Mouse (Mus musculus) stomach, embryonic 15.5 days (tissue): Measurements from ENCODE around the gene Inha. TPM values are rescaled to one million over a fixed set of nuclear protein-coding genes. Genes with fewer than 3 reads are reported as not detected.

Experiments
- ATAC-seq: fragments of 200-750 bp; cut with Nextera tagmentation; 2 replicates; pipeline ENCODE4 v1.8.0; 2017; ENCODE audit warnings: low read depth, moderate number of reproducible peaks, moderate TSS enrichment; ENCODE audit not compliant: insufficient read depth, low FRiP score
- H3K27ac ChIP-seq: fragments of 300-500 bp; sonication (generic); 2 replicates; pipeline ENCODE4 v1.5.1; 2015; ENCODE audit warnings: mild to moderate bottlenecking, inconsistent platforms
- H3K27me3 ChIP-seq: fragments of 300-500 bp; sonication (generic); replicated peaks from 2 replicates; pipeline ENCODE4 v1.6.1; 2015; ENCODE audit warnings: inconsistent platforms
- H3K36me3 ChIP-seq: fragments of 300-500 bp; sonication (generic); 2 replicates; pipeline ENCODE4 v1.6.1; 2015; ENCODE audit warnings: inconsistent platforms
- H3K4me1 ChIP-seq: fragments of 300-500 bp; sonication (generic); 2 replicates; pipeline ENCODE4 v1.6.1; 2015; ENCODE audit warnings: inconsistent platforms
- H3K4me2 ChIP-seq: fragments of 300-500 bp; sonication (generic); 2 replicates; pipeline ENCODE4 v1.6.1; 2015; ENCODE audit warnings: mild to moderate bottlenecking, inconsistent platforms
- H3K4me3 ChIP-seq: fragments of 300-500 bp; sonication (generic); replicated peaks from 2 replicates; pipeline ENCODE4 v1.5.1; 2015; ENCODE audit warnings: inconsistent platforms
- H3K9ac ChIP-seq: fragments of 300-500 bp; sonication (generic); 2 replicates; pipeline ENCODE4 v1.6.1; 2015; ENCODE audit warnings: inconsistent platforms
- H3K9me3 ChIP-seq: fragments of 300-500 bp; sonication (generic); 2 replicates; pipeline ENCODE4 v1.6.1; 2016; ENCODE audit warnings: inconsistent platforms
- WGBS: fragments of 180-500 bp; shearing (Covaris S2); methylation state at CpG from one replicate; pipeline ENCODE4 v1.1.7; 2015; 5-methylcytosine and 5-hydroxymethylcytosine counted together
- polyA plus RNA-seq: library from polyadenylated mRNA; unstranded; fragments of >200 nt; fragmentation: Nextera tagmentation; extraction: Ambion mirVana; gene quantifications from 2 replicates; pipeline ENCODE4 v1.2.1, GENCODE M21; 2015

The Inha gene
- polyA plus RNA-seq, 1 experiment from 2014 or later, result 8.0 TPM

GRCm38 (mm10) chr1:75533325-75534252 is 26.7 kb downstream of the Inha start:
- 90% methylated on average over 19 of the region's 19 CpGs for WGBS
- H3K27ac ChIP-seq, result no peak overlapping the region
- H3K4me1 ChIP-seq, result no peaks in the 10 kb centered on the region
- no peak overlapping the region for H3K4me2 ChIP-seq
- no peak overlapping the region for H3K4me3 ChIP-seq
- peaks cover 52% of the 10 kb centered on the region; the same call in 1 of the 2 replicates for H3K36me3 ChIP-seq
- H3K27me3 ChIP-seq, result no peaks in the 10 kb centered on the region
- H3K9ac ChIP-seq, result no peak overlapping the region
- no peaks in the 10 kb centered on the region for H3K9me3 ChIP-seq
- ATAC-seq, result no peak

GRCm38 (mm10) chr1:75537587-75537986 is 30.7 kb downstream of the Inha start:
- no peak for ATAC-seq
- no peaks in the 10 kb centered on the region for H3K9me3 ChIP-seq
- H3K27me3 ChIP-seq, result no peaks in the 10 kb centered on the region
- no peak overlapping the region for H3K4me2 ChIP-seq
- H3K36me3 ChIP-seq, result peaks cover 26% of the 10 kb centered on the region; the same call in 1 of the 2 replicates
- H3K27ac ChIP-seq, result no peak overlapping the region
- WGBS, result 80% methylated on average over 2 of the region's 2 CpGs
- H3K9ac ChIP-seq, result no peak overlapping the region
- H3K4me3 ChIP-seq, result no peak overlapping the region
- H3K4me1 ChIP-seq, result no peaks in the 10 kb centered on the region

GRCm38 (mm10) chr1:75538597-75539190 is 31.8 kb downstream of the Inha start:
- no peak overlapping the region for H3K4me3 ChIP-seq
- no peak overlapping the region for H3K9ac ChIP-seq
- H3K4me1 ChIP-seq, result no peaks in the 10 kb centered on the region
- ATAC-seq, result no peak; the same call in 1 of the 2 replicates
- 58% methylated on average over 9 of the region's 9 CpGs for WGBS
- H3K9me3 ChIP-seq, result no peaks in the 10 kb centered on the region
- H3K27me3 ChIP-seq, result no peaks in the 10 kb centered on the region
- H3K27ac ChIP-seq, result 0 out of 2 replicates have a peak overlapping the region, but pooled peaks have one; percentile 31
- no peak overlapping the region for H3K4me2 ChIP-seq
- H3K36me3 ChIP-seq, result peaks cover 20% of the 10 kb centered on the region; the same call in 1 of the 2 replicates

- Histone ChIP-seq H3K4me1 (peaks cover 6% of the 10 kb centered on the region; the same call in 1 of the 2 replicates), H3K9me3 (no peaks in the 10 kb centered on the region), H3K9ac (no peak overlapping the region), H3K36me3 (no peaks in the 10 kb centered on the region), H3K27ac (no peak overlapping the region), H3K4me3 (no peak overlapping the region), H3K4me2 (no peak overlapping the region), H3K27me3 (no peaks in the 10 kb centered on the region)
- 87% methylated on average over 7 of the region's 7 CpGs for WGBS
- no peak for ATAC-seq
Measured at GRCm38 (mm10) chr1:75541496-75541895, 34.6 kb downstream of the Inha start.

GRCm38 (mm10) chr1:75544351-75544750 is 37.5 kb downstream of the Inha start:
- no peaks in the 10 kb centered on the region for H3K36me3 ChIP-seq
- no peaks in the 10 kb centered on the region for H3K27me3 ChIP-seq
- WGBS, result 85% methylated on average over 6 of the region's 6 CpGs
- H3K27ac ChIP-seq, result no peak overlapping the region
- no peak overlapping the region for H3K4me2 ChIP-seq
- H3K4me1 ChIP-seq, result peaks cover 18% of the 10 kb centered on the region; the same call in 1 of the 2 replicates
- no peak for ATAC-seq
- no peak overlapping the region for H3K4me3 ChIP-seq
- no peaks in the 10 kb centered on the region for H3K9me3 ChIP-seq
- no peak overlapping the region for H3K9ac ChIP-seq

GRCm38 (mm10) chr1:75545965-75546956 is 39.4 kb downstream of the Inha start, which contains the start of gene Slc4a3:
Gene Slc4a3, plus strand, starts transcription at chr1:75546266.
- peak; percentile 83 for ATAC-seq
- peaks cover 9% of the 10 kb centered on the region; the same call in 1 of the 2 replicates for H3K36me3 ChIP-seq
- peaks cover 19% of the 10 kb centered on the region; the same call in 1 of the 2 replicates for H3K4me1 ChIP-seq
- no peaks in the 10 kb centered on the region for H3K9me3 ChIP-seq
- under 1% methylated on average over 58 of the region's 64 CpGs for WGBS
- peak within 1 kb of the TSS; percentile 59 for H3K27ac ChIP-seq
- H3K4me3 ChIP-seq, result peak within 1 kb of the TSS; percentile 79
- H3K27me3 ChIP-seq, result no peaks in the 10 kb centered on the region
- H3K9ac ChIP-seq, result peak within 1 kb of the TSS; percentile 70
- H3K4me2 ChIP-seq, result peak within 1 kb of the TSS; percentile 67

GRCm38 (mm10) chr1:75547351-75547750 is 40.5 kb downstream of the Inha start:
- Histone ChIP-seq H3K27ac (no peak overlapping the region), H3K4me2 (peak overlapping the region; percentile 67; the same call in 1 of the 2 replicates), H3K4me1 (peaks cover 19% of the 10 kb centered on the region; the same call in 1 of the 2 replicates), H3K36me3 (peaks cover 13% of the 10 kb centered on the region; the same call in 1 of the 2 replicates), H3K9me3 (no peaks in the 10 kb centered on the region), H3K9ac (no peak overlapping the region), H3K27me3 (no peaks in the 10 kb centered on the region), H3K4me3 (peak overlapping the region; percentile 79; the same call in 1 of the 2 replicates)
- no peak for ATAC-seq
- WGBS, result 91% methylated on average over 13 of the region's 13 CpGs

GRCm38 (mm10) chr1:75548083-75548482 is 41.2 kb downstream of the Inha start:
- Histone ChIP-seq H3K27ac (no peak overlapping the region), H3K9ac (no peak overlapping the region), H3K27me3 (no peaks in the 10 kb centered on the region), H3K4me2 (no peak overlapping the region), H3K9me3 (no peaks in the 10 kb centered on the region), H3K4me3 (no peak overlapping the region), H3K36me3 (peaks cover 20% of the 10 kb centered on the region; the same call in 1 of the 2 replicates), H3K4me1 (peaks cover 19% of the 10 kb centered on the region; the same call in 1 of the 2 replicates)
- 90% methylated on average over 3 of the region's 3 CpGs for WGBS
- no peak for ATAC-seq

- H3K27ac ChIP-seq, result no peak overlapping the region
- peaks cover 25% of the 10 kb centered on the region; the same call in 1 of the 2 replicates for H3K36me3 ChIP-seq
- no peaks in the 10 kb centered on the region for H3K27me3 ChIP-seq
- no peaks in the 10 kb centered on the region for H3K9me3 ChIP-seq
- no peak for ATAC-seq
- H3K4me3 ChIP-seq, result no peak overlapping the region
- WGBS, result 86% methylated on average over 17 of the region's 17 CpGs
- H3K4me2 ChIP-seq, result no peak overlapping the region
- peaks cover 19% of the 10 kb centered on the region; the same call in 1 of the 2 replicates for H3K4me1 ChIP-seq
- H3K9ac ChIP-seq, result no peak overlapping the region
Measured at GRCm38 (mm10) chr1:75548871-75549270, 42.0 kb downstream of the Inha start.

- WGBS, result 69% methylated on average over 17 of the region's 17 CpGs
- H3K4me1 ChIP-seq, result peaks cover 19% of the 10 kb centered on the region; the same call in 1 of the 2 replicates
- H3K4me3 ChIP-seq, result no peak overlapping the region
- H3K36me3 ChIP-seq, result peaks cover 28% of the 10 kb centered on the region; the same call in 1 of the 2 replicates
- no peak overlapping the region for H3K27ac ChIP-seq
- H3K27me3 ChIP-seq, result no peaks in the 10 kb centered on the region
- no peaks in the 10 kb centered on the region for H3K9me3 ChIP-seq
- no peak for ATAC-seq
- no peak overlapping the region for H3K9ac ChIP-seq
- no peak overlapping the region for H3K4me2 ChIP-seq
Measured at GRCm38 (mm10) chr1:75549289-75550279, 42.7 kb downstream of the Inha start.
